Mouse (Mus musculus): ENCODE measurements around the gene Psg27.
"Not testable (repeated sequence)": the region's sequence is repeated elsewhere in the genome, so short reads cannot be mapped to it uniquely, and the experiment has no call there.

The Psg27 gene

GRCm38 (mm10) chr7:18567205-18567604, at the start of gene Psg27:
Gene Psg27, minus strand, starts transcription at chr7:18567305.
- no peak for DNase-seq (ENCODE audit: low spot score in 2 of 2)

- DNase-seq (ENCODE audit: low spot score in 2 of 2): not testable (repeated sequence)
These were observed 49.3 kb upstream of the Psg27 start, which contains the start of gene Psg23 for GRCm38 (mm10) chr7:18616401-18616800. Gene Psg23, minus strand, starts transcription at chr7:18616501.

GRCm38 (mm10) chr7:18559850-18560249, 7.3 kb downstream of the Psg27 start:
- DNase-seq (ENCODE audit: low spot score in 2 of 2): no peak

GRCm38 (mm10) chr7:18555751-18556150, 11.4 kb downstream of the Psg27 start:
- DNase-seq (ENCODE audit: low spot score in 2 of 2): not testable (repeated sequence)

- DNase-seq (ENCODE audit: low spot score in 2 of 2): peak; percentile 53 to 63
These were observed 33.7 kb downstream of the Psg27 start for GRCm38 (mm10) chr7:18533420-18533819.

GRCm38 (mm10) chr7:18532169-18532568, 34.9 kb downstream of the Psg27 start, which contains the start of gene Psg25:
Gene Psg25, minus strand, starts transcription at chr7:18532269.
- DNase-seq (ENCODE audit: low spot score in 2 of 2): no peak

DNA sequence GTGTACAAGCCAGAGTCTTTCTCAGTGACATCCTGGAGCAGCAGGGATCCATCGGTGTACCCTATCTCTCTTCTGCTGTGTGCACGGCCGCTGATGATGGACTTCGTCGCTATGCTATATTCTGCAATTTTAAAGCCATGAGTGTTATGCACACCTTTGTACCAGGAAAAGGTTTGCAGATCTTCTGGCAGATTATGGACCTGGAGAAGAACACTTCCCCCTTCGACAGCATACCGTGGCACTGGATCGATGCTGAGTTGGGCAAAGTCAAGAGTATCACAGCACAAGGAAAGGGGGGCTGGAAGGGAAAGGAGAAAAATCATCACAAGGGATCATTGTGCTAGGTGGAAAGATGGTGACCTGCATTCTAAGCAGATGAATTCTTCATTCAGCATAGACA, 42.4 kb downstream of the Psg27 start:
- DNase-seq (ENCODE audit: low spot score in 2 of 2): no peak

DNA sequence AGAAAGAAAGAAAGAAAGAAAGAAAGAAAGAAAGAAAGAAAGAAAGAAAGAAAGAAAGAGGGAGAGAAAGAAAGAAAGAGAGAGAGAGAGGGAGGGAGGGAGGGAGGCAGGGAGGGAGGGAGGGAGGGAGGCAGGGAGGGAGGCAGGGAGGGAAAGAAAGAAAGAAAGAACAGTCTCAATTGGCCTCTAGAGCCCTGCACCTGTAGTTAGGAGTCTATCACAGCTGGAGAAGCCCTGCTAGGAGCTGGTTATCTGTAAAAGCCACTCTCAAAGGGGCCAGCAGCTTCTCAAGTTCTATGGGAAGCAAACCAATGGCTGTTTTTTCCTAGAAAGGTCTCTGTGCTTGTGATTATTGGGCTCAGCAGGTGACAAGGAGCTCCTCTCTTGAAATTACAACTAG, 54.3 kb downstream of the Psg27 start:
- DNase-seq (ENCODE audit: low spot score in 2 of 2): not testable (repeated sequence)

- not testable (repeated sequence) for DNase-seq (ENCODE audit: low spot score in 2 of 2)
These were observed 54.7 kb downstream of the Psg27 start for GRCm38 (mm10) chr7:18512417-18512816.

- no peak for DNase-seq (ENCODE audit: low spot score in 2 of 2)
These were observed 55.6 kb downstream of the Psg27 start for GRCm38 (mm10) chr7:18511479-18511878.

Measured in urinary bladder, postnatal 36 days (tissue).